Mouse (Mus musculus) heart, postnatal 14 days (tissue): ENCODE measurements around the gene Gm13088. TPM values are rescaled to one million over a fixed set of nuclear protein-coding genes. Genes with fewer than 3 reads are reported as not detected.
"Not testable (repeated sequence)": the region's sequence is repeated elsewhere in the genome, so short reads cannot be mapped to it uniquely, and the experiment has no call there.

Source experiments
- DNase-seq, 2 experiments: peaks; one replicate each; pipeline ENCODE4 v3.0.0; 2021 to 2022
- intact Hi-C: fragments of 180-260 bp; cut with DNase I; formaldehyde crosslinking; loops from one replicate; pipeline ENCODE4 v1.15.1; 2025
- long read RNA-seq, 2 experiments: library from polyadenylated mRNA; stranded (forward); transcript quantifications; one replicate each; pipeline ENCODE4 v2.0.0; 2021
- total RNA-seq, 2 experiments: library from RNA; stranded (reverse); gene quantifications; 2 replicates each; pipeline ENCODE4 v1.2.3; 2021

Gm13088 gene
- total RNA-seq: not detected
- long read RNA-seq, experiment 1: 0 reads
- long read RNA-seq, experiment 2: 0 reads

DNA sequence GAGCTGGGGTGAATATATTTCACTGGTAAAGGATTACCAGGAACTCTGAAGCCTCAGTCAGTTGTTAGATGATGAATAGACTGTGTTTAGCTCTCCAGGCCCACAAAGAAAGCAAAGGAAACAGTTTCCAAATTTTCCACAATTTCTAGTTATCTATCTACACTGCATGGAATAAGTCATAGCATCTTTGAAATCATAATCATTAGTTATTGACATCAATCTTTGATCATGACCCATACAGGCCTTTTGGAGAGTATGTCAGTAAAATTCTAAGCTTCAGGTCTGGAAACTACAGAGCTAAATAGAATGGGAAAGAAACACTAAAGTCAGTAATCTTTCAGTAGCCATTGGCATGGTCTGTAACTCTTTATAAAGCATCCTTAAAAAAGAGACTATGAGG, at the start of gene Gm13088:
TSS of gene Gm13088 (minus strand) at position 101 of the 400 bp plus-strand sequence.
- DNase-seq, intact Hi-C loops: not testable (repeated sequence)

DNA sequence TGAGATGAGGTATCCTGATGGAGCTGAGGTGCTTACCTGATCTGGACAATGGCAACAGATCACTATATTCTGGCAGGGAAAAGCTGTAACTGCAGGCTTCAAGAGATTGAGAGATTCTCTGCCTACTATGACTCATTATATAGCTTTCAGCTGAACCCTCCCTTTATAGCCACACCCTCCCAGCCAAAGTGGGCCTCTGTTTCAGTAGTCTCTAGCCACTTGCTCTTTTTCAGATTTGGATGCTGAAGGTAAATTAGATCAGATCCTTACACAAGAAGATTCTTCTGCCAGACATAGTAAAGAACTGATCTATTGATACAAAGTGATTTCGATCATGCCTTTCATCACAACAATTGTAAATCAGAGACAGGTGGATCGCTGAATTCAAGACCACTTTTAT, 45.6 kb upstream of the Gm13088 start, which contains the start of gene Gm13089:
TSS of gene Gm13089 (minus strand) at position 101 of the 400 bp plus-strand sequence.
- DNase-seq: no peak
- intact Hi-C loops: no loop called here

DNA sequence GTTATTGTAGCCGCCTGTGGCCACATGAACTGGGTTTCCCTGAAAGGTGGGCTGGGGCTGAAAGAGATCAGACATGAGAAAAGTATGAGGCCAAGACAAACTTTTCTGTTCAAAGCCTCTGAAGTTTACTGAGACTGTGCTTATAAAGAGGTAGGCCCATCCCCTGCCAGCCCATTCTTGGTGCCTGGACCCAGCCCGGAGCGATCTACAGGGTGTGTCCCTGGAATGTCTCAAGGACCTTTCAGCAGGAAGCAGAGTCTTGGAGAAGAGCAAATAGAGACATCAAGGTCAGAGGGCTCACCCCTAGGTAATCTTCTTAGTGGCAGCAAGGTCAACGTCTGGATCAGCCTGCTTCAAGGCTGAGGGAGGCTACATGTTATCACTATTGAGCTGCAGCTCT, 38.9 kb downstream of the Gm13088 start:
- intact Hi-C loops: loop anchor here (5.0 kb wide), 1 partner anchor 274 kb away; no protein-coding TSS in a partner anchor
- DNase-seq: not testable (repeated sequence)

DNA sequence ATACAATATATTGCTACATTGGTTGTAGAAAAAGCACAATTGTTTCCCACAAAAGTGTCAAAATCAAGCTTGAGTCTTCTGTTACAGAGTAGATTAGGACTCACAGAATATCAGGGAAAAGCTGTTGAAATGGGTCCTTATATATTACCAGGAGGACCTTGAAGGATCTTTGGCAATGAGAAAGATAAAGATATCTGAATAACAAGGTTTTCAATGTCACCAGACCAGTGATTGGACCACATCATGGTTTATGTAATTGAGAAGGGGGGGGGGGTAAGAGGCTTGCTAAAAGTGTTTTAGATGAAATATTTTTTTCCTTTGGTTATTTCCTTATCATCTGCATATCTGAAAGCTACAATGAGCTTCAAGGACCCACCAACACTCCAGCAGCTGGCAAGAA, 42.3 kb downstream of the Gm13088 start, which contains the start of gene Gm13083:
TSS of gene Gm13083 (plus strand) at position 301 of the 400 bp plus-strand sequence.
- intact Hi-C loops: loop anchor here (5.0 kb wide), 1 partner anchor 278 kb away; no protein-coding TSS in a partner anchor
- DNase-seq: not testable (repeated sequence)

- intact Hi-C loops, DNase-seq: not testable (repeated sequence)
Measured at GRCm38 (mm10) chr4:143611927-143612326, 45.1 kb downstream of the Gm13088 start.

Other genes with a start within 250 kb of the Gm13088 start
- gene Pramef8, start 244.8 kb downstream of the Gm13088 start, total RNA-seq: 10 to 100 TPM in 1 of 2 experiments, 1 to 10 TPM in 1; 9.6 to 10.6 TPM
- gene Oog4, start 206.9 kb downstream of the Gm13088 start, total RNA-seq: not detected
- gene Gm13043, start 145.9 kb downstream of the Gm13088 start, total RNA-seq: not detected
- not detected for gene Gm13040, start 121.3 kb downstream of the Gm13088 start, total RNA-seq
- gene BC080695, start 105.5 kb downstream of the Gm13088 start, total RNA-seq: not detected
- not detected for gene Gm13057, start 105.5 kb downstream of the Gm13088 start, total RNA-seq
- gene Gm13083, start 42.2 kb downstream of the Gm13088 start, total RNA-seq: not detected
- not detected for gene Gm13089, start 45.5 kb upstream of the Gm13088 start, total RNA-seq
- not detected for gene Gm13078, start 62.2 kb upstream of the Gm13088 start, total RNA-seq
- gene Gm13023, start 132.1 kb upstream of the Gm13088 start, total RNA-seq: not detected
- gene Gm13084, start 158.8 kb upstream of the Gm13088 start, total RNA-seq: not detected
- not detected for gene Gm13103, start 189.3 kb upstream of the Gm13088 start, total RNA-seq
- not detected for gene Pramef6, start 243.1 kb upstream of the Gm13088 start, total RNA-seq